Mouse (Mus musculus) small intestine, adult 2 months (tissue): Measurements from ENCODE around the gene Ablim2.

Experiments
- CTCF ChIP-seq: fragments of 200-500 bp; IDR thresholded peaks from 2 replicates; pipeline ENCODE4 v1.5.1; 2012; ENCODE audit warnings: low read depth, mild to moderate bottlenecking, control low read depth, inconsistent platforms, low read length, moderate library complexity, mixed read lengths; ENCODE audit not compliant: insufficient replicate concordance, insufficient read length; ENCODE audit errors: extremely low read depth
- POLR2A ChIP-seq: fragments of 200-500 bp; IDR thresholded peaks from 2 replicates; pipeline ENCODE4 v1.6.1; 2012; ENCODE audit warnings: low read depth, mild to moderate bottlenecking, control low read depth, inconsistent platforms, low read length, moderate library complexity

- TF ChIP-seq POLR2A (no peak), CTCF (no peak)
Measured at GRCm38 (mm10) chr5:35861456-35861855, 103.8 kb downstream of the Ablim2 start.
